Mouse (Mus musculus) hindbrain, postnatal 0 days (tissue): ENCODE results near the gene Rccd1. TPM values are rescaled to one million over a fixed set of nuclear protein-coding genes. Genes with fewer than 3 reads are reported as not detected.

Experiments
- ATAC-seq: fragments of 200-750 bp; cut with Nextera tagmentation; 2 replicates; pipeline ENCODE4 v1.8.0; 2017; ENCODE audit warnings: mild to moderate bottlenecking, moderate TSS enrichment, moderate library complexity
- DNase-seq: peaks from one replicate; pipeline ENCODE4 v3.0.0-alpha.2; 2015; ENCODE audit warnings: low spot score
- H3K27ac ChIP-seq: fragments of 300-500 bp; sonication (generic); 2 replicates; pipeline ENCODE4 v1.5.1; 2014; ENCODE audit warnings: mild to moderate bottlenecking
- H3K27me3 ChIP-seq: fragments of 300-500 bp; sonication (generic); 2 replicates; pipeline ENCODE4 v1.6.1; 2014; ENCODE audit warnings: low read length, mixed read lengths; ENCODE audit not compliant: insufficient read depth
- H3K36me3 ChIP-seq: fragments of 300-500 bp; sonication (generic); 2 replicates; pipeline ENCODE4 v1.6.1; 2014; ENCODE audit warnings: low read length, mixed read lengths; ENCODE audit not compliant: insufficient read depth
- H3K4me1 ChIP-seq: fragments of 300-500 bp; sonication (generic); 2 replicates; pipeline ENCODE4 v1.6.1; 2014; ENCODE audit warnings: antibody characterized with exemption, low read length, mixed read lengths; ENCODE audit not compliant: insufficient read depth
- H3K4me2 ChIP-seq: fragments of 300-500 bp; sonication (generic); 2 replicates; pipeline ENCODE4 v1.6.1; 2014; ENCODE audit warnings: low read depth, mild to moderate bottlenecking, low read length, moderate library complexity, mixed read lengths
- H3K4me3 ChIP-seq: fragments of 300-500 bp; sonication (generic); 2 replicates; pipeline ENCODE4 v1.5.1; 2014; ENCODE audit warnings: low read length
- H3K9ac ChIP-seq: fragments of 300-500 bp; sonication (generic); replicated peaks from 2 replicates; pipeline ENCODE4 v1.6.1; 2014; ENCODE audit warnings: mild to moderate bottlenecking, low read length, moderate library complexity, mixed read lengths
- H3K9me3 ChIP-seq: fragments of 300-500 bp; sonication (generic); 2 replicates; pipeline ENCODE4 v1.6.1; 2016; ENCODE audit warnings: low read length, mixed read lengths
- CTCF ChIP-seq: IDR thresholded peaks from 2 replicates; pipeline ENCODE4 v1.5.1; 2016; ENCODE audit warnings: antibody characterized with exemption, control low read depth, low read depth
- WGBS: fragments of 180-500 bp; shearing (Covaris S2); extraction: QIAGEN DNeasy Blood & Tissue Kit; methylation state at CpG from one replicate; pipeline ENCODE4 v1.1.7; 2014; 5-methylcytosine and 5-hydroxymethylcytosine counted together
- polyA plus RNA-seq: library from polyadenylated mRNA; unstranded; fragments of >200 nt; fragmentation: Nextera tagmentation; extraction: Ambion mirVana; gene quantifications from 2 replicates; pipeline ENCODE4 v1.2.1, GENCODE M21; 2015
- total RNA-seq: library from RNA; depleted of rRNA; stranded (reverse); fragments of >200 nt; gene quantifications from 2 replicates; pipeline ENCODE4 v1.2.3, GENCODE M21; 2014

Rccd1 gene
- total and polyA plus RNA-seq, 2 experiments from 2014 or later: 8.6 to 24.7 TPM

DNA sequence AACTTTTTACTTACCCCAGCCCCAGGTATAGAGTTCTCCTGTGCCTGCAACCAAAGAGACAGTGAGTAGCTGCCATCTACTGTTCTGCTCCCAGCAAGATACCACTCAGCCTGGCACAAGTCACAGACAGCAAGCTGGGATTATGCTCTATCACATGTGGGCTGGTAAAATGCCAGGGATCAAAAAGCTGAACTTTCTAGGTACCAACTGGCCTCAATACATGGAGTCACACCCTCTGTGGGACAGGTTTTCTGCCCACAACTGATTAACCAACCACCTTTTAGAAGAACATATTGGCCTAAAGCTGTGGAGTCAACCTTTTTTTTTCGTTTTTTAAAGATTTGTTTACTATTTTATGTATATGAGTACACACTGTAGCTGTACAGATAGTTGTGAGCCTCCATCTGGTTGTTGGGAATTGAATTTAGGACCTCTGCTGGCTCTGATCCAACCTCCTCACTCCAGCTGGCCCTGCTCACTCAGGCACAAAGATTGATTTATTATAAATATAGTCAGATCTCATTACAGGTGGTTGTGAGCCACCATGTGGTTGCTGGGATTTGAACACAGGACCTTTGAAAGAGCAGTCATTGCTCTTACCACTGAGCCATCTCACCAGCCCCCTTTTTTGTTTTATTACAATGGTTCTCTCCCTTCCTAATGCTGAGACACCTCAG, 6.7 kb downstream of the Rccd1 start:
- H3K9ac ChIP-seq: no peak overlapping the region
- H3K36me3 ChIP-seq: peaks cover 28% of the 10 kb centered on the region
- DNase-seq: peak; percentile 20
- WGBS: 70% methylated on average over 1 of the region's 1 CpGs
- H3K27ac ChIP-seq: no peak overlapping the region
- H3K9me3 ChIP-seq: no peaks in the 10 kb centered on the region
- ATAC-seq: no peak
- no peak for TF ChIP-seq CTCF
- H3K4me3 ChIP-seq: no peak overlapping the region
- H3K4me2 ChIP-seq: no peak overlapping the region
- no peaks in the 10 kb centered on the region for H3K4me1 ChIP-seq
- H3K27me3 ChIP-seq: no peaks in the 10 kb centered on the region

DNA sequence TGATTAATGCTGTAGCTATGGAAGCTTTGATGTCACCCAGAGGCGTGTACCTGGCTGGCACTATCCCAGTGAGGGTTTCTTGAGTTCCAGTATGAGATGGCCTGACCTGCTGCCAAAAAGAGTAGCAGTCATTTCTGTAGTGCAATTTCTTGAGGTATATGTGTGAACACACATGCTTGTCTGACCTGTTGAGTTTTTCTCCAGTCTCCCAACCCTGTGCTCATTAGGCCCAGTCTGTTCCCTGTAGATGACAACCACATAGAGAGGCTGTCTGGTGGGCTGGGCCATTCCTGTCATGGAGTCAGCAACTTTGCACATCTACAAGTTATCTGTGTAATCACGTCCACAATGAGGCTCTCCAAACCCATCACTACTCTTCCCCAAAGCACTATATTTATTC, 8.5 kb downstream of the Rccd1 start:
- H3K4me2 ChIP-seq: no peak overlapping the region
- WGBS: 82% methylated on average over 2 of the region's 2 CpGs
- peaks cover 36% of the 10 kb centered on the region for H3K36me3 ChIP-seq
- ATAC-seq (no peak), DNase-seq (no peak)
- no peaks in the 10 kb centered on the region for H3K9me3 ChIP-seq
- no peaks in the 10 kb centered on the region for H3K27me3 ChIP-seq
- TF ChIP-seq CTCF: no peak
- H3K4me1 ChIP-seq: no peaks in the 10 kb centered on the region
- no peak overlapping the region for H3K27ac ChIP-seq
- H3K9ac ChIP-seq: no peak overlapping the region
- H3K4me3 ChIP-seq: no peak overlapping the region

DNA sequence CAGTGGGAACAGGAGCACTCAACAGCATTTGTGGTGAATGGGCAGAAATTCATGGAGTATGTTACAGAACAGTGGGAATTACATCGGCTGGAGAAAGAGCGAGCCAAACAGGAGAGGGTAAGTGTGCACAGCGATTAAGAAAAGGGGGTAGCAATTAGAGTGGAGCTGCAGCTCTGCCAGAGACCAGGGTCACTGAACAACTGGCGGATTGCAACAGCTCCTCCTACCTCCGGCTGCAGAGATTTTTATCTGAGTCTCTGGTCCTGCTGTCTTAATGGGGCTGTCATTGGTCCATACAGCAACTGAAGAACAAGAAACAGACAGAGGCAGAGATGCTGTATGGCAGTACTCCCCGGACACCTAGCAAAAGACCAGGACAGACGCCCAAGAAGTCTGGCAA, 13.5 kb downstream of the Rccd1 start:
- Histone ChIP-seq H3K4me1 (no peaks in the 10 kb centered on the region), H3K36me3 (peaks cover 36% of the 10 kb centered on the region), H3K9ac (no peak overlapping the region), H3K27ac (no peak overlapping the region), H3K9me3 (no peaks in the 10 kb centered on the region), H3K4me3 (no peak overlapping the region), H3K27me3 (no peaks in the 10 kb centered on the region), H3K4me2 (no peak overlapping the region)
- WGBS: 80% methylated on average over 7 of the region's 7 CpGs
- TF ChIP-seq CTCF: no peak
- no peak for ATAC-seq
- no peak for DNase-seq

DNA sequence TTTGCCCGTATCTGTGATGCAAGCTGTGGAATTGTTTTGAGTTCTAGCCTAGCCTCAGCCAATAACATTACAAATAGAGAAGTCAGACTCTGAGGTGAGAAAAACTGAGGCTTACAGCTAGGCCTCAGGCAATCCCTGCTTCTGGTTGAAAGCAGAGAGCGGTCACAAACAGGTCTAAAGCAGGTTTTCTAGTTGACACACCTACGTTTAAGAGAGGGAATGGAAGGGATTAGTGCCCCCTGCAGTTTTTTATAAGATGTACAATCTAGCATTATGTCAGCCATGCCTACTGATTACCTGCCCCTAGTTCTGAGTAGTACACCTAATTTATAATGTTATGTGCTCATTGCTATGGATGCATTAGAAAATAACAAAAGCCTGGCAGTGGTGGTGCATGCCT, 16.5 kb downstream of the Rccd1 start:
- H3K9me3 ChIP-seq: no peaks in the 10 kb centered on the region
- H3K9ac ChIP-seq: no peak overlapping the region
- H3K4me1 ChIP-seq: no peaks in the 10 kb centered on the region
- no peak for ATAC-seq
- H3K27me3 ChIP-seq: no peaks in the 10 kb centered on the region
- no peak overlapping the region for H3K27ac ChIP-seq
- no peak overlapping the region for H3K4me2 ChIP-seq
- H3K4me3 ChIP-seq: no peak overlapping the region
- WGBS: 77% methylated on average over 3 of the region's 3 CpGs
- peaks cover 18% of the 10 kb centered on the region for H3K36me3 ChIP-seq
- DNase-seq: no peak
- no peak for TF ChIP-seq CTCF

DNA sequence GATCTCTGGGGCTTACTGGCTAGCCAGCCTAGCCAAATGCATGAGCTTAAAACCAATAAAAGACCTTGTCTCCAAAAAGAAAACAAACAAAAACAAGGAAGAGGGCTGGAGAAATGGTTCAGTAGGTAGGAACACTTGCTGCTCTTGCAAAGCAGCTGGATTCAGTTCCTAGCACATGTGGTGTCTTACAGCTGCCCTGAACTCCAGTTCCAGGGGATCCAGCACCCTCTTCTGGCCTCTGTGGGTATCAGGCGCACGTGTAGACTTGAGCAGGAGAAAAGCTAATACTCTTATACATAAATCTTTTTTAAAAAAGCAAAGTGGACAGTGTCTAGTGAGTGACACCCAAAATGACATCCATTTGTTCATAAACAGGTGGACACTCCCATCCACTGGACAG, 22.7 kb downstream of the Rccd1 start:
- ATAC-seq (no peak), DNase-seq (no peak)
- Histone ChIP-seq H3K36me3 (peaks cover 18% of the 10 kb centered on the region), H3K9ac (no peak overlapping the region), H3K4me2 (no peak overlapping the region), H3K27me3 (no peaks in the 10 kb centered on the region), H3K9me3 (no peaks in the 10 kb centered on the region), H3K27ac (no peak overlapping the region), H3K4me3 (no peak overlapping the region), H3K4me1 (no peaks in the 10 kb centered on the region)
- 91% methylated on average over 2 of the region's 2 CpGs for WGBS
- 0 out of 2 replicates have a peak, but pooled peaks have one; percentile 8 for TF ChIP-seq CTCF

DNA sequence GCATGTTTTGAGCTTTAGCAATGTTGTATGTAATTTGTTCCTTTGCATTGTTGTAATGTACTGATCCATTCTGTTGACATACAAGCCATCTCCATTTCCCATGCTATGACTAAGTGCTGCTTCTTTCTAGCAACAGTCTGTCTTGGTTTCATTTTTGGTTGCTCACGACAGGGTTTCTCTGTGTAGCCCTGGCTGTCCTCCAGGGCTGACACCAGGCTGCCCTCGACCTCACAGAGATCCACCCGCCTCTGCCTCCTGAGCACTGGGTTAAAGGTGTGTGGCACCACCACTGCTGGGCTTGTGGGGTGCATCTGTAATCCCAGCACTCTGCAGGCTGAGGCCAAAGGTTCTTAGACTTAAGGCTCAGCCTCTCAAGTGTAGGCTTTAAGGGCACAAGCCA, 24.7 kb downstream of the Rccd1 start:
- no peak for DNase-seq
- H3K4me3 ChIP-seq: no peak overlapping the region
- no peak overlapping the region for H3K9ac ChIP-seq
- no peak overlapping the region for H3K27ac ChIP-seq
- no peak for TF ChIP-seq CTCF
- H3K9me3 ChIP-seq: no peaks in the 10 kb centered on the region
- 88% methylated on average over 3 of the region's 3 CpGs for WGBS
- H3K4me1 ChIP-seq: no peaks in the 10 kb centered on the region
- no peak for ATAC-seq
- no peak overlapping the region for H3K4me2 ChIP-seq
- H3K36me3 ChIP-seq: peaks cover 18% of the 10 kb centered on the region
- no peaks in the 10 kb centered on the region for H3K27me3 ChIP-seq

DNA sequence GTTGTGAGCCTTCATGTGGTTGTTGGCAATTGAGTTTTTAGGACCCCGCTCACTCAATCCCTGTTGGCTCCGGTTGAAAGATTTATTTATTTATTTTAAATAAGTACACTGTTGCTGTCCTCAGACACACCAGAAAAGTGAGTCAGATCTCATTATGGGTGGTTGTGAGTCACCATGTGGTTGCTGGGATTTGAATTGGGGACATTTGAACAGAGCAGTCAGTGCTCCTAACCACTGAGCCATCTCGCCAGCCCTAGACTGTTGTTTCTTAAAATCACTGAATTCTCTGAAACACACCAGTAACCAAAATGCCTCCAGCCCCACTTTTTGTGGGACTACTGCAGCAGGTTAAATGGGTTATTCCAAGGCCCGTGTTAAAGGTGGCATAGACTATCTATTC, 25.5 kb downstream of the Rccd1 start:
- ATAC-seq: no peak
- H3K27me3 ChIP-seq: no peaks in the 10 kb centered on the region
- H3K9ac ChIP-seq: no peak overlapping the region
- no peak for DNase-seq
- peaks cover 18% of the 10 kb centered on the region for H3K36me3 ChIP-seq
- H3K27ac ChIP-seq: no peak overlapping the region
- WGBS: 94% methylated on average over 4 of the region's 4 CpGs
- H3K9me3 ChIP-seq: no peaks in the 10 kb centered on the region
- H3K4me3 ChIP-seq: no peak overlapping the region
- H3K4me2 ChIP-seq: no peak overlapping the region
- no peak for TF ChIP-seq CTCF
- H3K4me1 ChIP-seq: no peaks in the 10 kb centered on the region
